Mouse (Mus musculus): Measurements from ENCODE around the gene Slc5a1. TPM values are rescaled to one million over a fixed set of nuclear protein-coding genes. Genes with fewer than 3 reads are reported as not detected.
A peak's percentile ranks its signal among the peaks of the same experiment; 100 is the strongest.

The Slc5a1 gene
- polyA plus RNA-seq, 1 experiment from 2014 or later, result 6.6 TPM

DNA sequence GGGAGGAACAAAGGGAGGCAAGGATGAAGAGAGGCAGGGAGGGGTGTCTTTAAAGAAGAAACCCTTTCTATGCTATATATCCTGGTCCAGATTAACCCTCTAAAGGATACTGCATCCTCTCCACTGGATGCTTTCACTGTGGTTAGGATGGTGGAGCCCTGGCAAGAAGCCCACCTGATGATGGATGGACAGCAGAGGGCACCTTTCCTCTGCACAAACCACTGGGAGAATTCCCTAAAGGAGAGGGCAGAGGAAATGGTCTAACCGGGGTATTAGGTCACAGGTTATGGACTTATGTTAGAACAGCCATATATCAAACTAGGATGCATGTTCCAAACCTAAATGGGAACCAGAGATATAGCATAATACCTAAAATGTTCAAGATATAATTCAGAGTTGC, 96.1 kb downstream of the Slc5a1 start:
- Histone ChIP-seq H3K27ac (replicated peaks) (no peak overlapping the region), H3K36me3 (ENCODE audit: control insufficient read depth, insufficient read depth, low read length) (no peaks in the 10 kb centered on the region), H3K4me1 (replicated peaks; ENCODE audit: control insufficient read depth, insufficient read depth) (no peaks in the 10 kb centered on the region), H3K9ac (ENCODE audit: low read length) (no peak overlapping the region), H3K4me3 (ENCODE audit: low read depth, low read length) (no peak overlapping the region), H3K27me3 (ENCODE audit: control insufficient read depth, insufficient read depth, low read length) (no peaks in the 10 kb centered on the region), H3K4me2 (replicated peaks; ENCODE audit: low read depth) (no peak overlapping the region), H3K9me3 (ENCODE audit: control insufficient read depth, low read length) (no peaks in the 10 kb centered on the region)
- TF ChIP-seq EP300 (optimal IDR thresholded peaks at IDR 0.05), result no peak
- TF ChIP-seq CTCF (IDR thresholded peaks at IDR 0.05; ENCODE audit: low read depth), result no peak
- no peak for ATAC-seq (ENCODE audit: low FRiP score, low TSS enrichment)
- DNase-seq (ENCODE audit: low spot score), result no peak
- 48% methylated on average over 1 of the region's 1 CpGs for WGBS

GRCm38 (mm10) chr5:33201697-33202096, 97.7 kb downstream of the Slc5a1 start:
- Histone ChIP-seq H3K4me1 (replicated peaks; ENCODE audit: control insufficient read depth, insufficient read depth) (no peaks in the 10 kb centered on the region), H3K27ac (replicated peaks) (no peak overlapping the region), H3K9me3 (ENCODE audit: control insufficient read depth, low read length) (no peaks in the 10 kb centered on the region), H3K4me3 (ENCODE audit: low read depth, low read length) (no peak overlapping the region), H3K27me3 (ENCODE audit: control insufficient read depth, insufficient read depth, low read length) (no peaks in the 10 kb centered on the region), H3K36me3 (ENCODE audit: control insufficient read depth, insufficient read depth, low read length) (no peaks in the 10 kb centered on the region), H3K4me2 (replicated peaks; ENCODE audit: low read depth) (no peak overlapping the region), H3K9ac (ENCODE audit: low read length) (no peak overlapping the region)
- 50% methylated on average over 13 of the region's 13 CpGs for WGBS
- ATAC-seq (ENCODE audit: low FRiP score, low TSS enrichment), result no peak
- no peak for DNase-seq (ENCODE audit: low spot score)
- TF ChIP-seq EP300 (optimal IDR thresholded peaks at IDR 0.05), result no peak
- TF ChIP-seq CTCF (IDR thresholded peaks at IDR 0.05; ENCODE audit: low read depth), result no peak

- DNase-seq (ENCODE audit: low spot score) (no peak), ATAC-seq (ENCODE audit: low FRiP score, low TSS enrichment) (no peak)
- Histone ChIP-seq H3K4me3 (ENCODE audit: low read depth, low read length) (no peak overlapping the region), H3K27ac (replicated peaks) (no peak overlapping the region), H3K9ac (ENCODE audit: low read length) (no peak overlapping the region), H3K36me3 (ENCODE audit: control insufficient read depth, insufficient read depth, low read length) (no peaks in the 10 kb centered on the region), H3K27me3 (ENCODE audit: control insufficient read depth, insufficient read depth, low read length) (no peaks in the 10 kb centered on the region), H3K4me2 (replicated peaks; ENCODE audit: low read depth) (no peak overlapping the region), H3K4me1 (replicated peaks; ENCODE audit: control insufficient read depth, insufficient read depth) (no peaks in the 10 kb centered on the region), H3K9me3 (ENCODE audit: control insufficient read depth, low read length) (no peaks in the 10 kb centered on the region)
- WGBS, result 73% methylated on average over 13 of the region's 13 CpGs
- TF ChIP-seq EP300 (optimal IDR thresholded peaks at IDR 0.05), result no peak
- TF ChIP-seq CTCF (IDR thresholded peaks at IDR 0.05; ENCODE audit: low read depth), result no peak
Observed at GRCm38 (mm10) chr5:33202516-33203170, 98.6 kb downstream of the Slc5a1 start.

DNA sequence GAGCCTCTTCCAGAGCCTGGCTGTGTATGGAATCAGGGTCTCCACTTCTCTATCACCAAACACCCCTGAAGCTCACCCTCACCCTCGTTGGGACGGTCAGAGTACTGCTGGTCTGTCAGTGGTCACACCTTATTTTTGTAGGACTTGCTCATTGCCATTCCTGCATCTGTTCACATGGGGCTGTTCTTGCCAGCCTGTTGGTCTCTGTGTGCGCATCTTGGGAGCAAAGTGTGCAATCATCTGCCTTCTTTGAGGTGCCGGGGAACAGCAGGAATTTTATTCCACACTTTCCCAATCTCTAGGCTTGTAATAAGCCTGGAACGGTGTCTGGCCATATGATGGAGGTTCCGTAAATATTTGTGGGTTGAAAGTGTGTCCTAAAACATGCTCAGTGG, 99.1 kb downstream of the Slc5a1 start:
- Histone ChIP-seq H3K27me3 (ENCODE audit: control insufficient read depth, insufficient read depth, low read length) (no peaks in the 10 kb centered on the region), H3K9me3 (ENCODE audit: control insufficient read depth, low read length) (no peaks in the 10 kb centered on the region), H3K36me3 (ENCODE audit: control insufficient read depth, insufficient read depth, low read length) (no peaks in the 10 kb centered on the region), H3K4me1 (replicated peaks; ENCODE audit: control insufficient read depth, insufficient read depth) (no peaks in the 10 kb centered on the region), H3K9ac (ENCODE audit: low read length) (no peak overlapping the region), H3K4me3 (ENCODE audit: low read depth, low read length) (no peak overlapping the region), H3K27ac (replicated peaks) (no peak overlapping the region), H3K4me2 (replicated peaks; ENCODE audit: low read depth) (no peak overlapping the region)
- no peak for TF ChIP-seq EP300 (optimal IDR thresholded peaks at IDR 0.05)
- TF ChIP-seq CTCF (IDR thresholded peaks at IDR 0.05; ENCODE audit: low read depth), result no peak
- ATAC-seq (ENCODE audit: low FRiP score, low TSS enrichment) (no peak), DNase-seq (ENCODE audit: low spot score) (no peak)
- WGBS, result 74% methylated on average over 6 of the region's 6 CpGs

GRCm38 (mm10) chr5:33203691-33204242, 99.7 kb downstream of the Slc5a1 start:
- 7% methylated on average over 9 of the region's 9 CpGs for WGBS
- H3K27ac ChIP-seq (replicated peaks), result 0 out of 2 replicates have a peak overlapping the region, but pooled peaks have one; percentile 30
- DNase-seq (ENCODE audit: low spot score) (peak; percentile 85), ATAC-seq (ENCODE audit: low FRiP score, low TSS enrichment) (peak; percentile 83)
- no peaks in the 10 kb centered on the region for H3K27me3 ChIP-seq (ENCODE audit: control insufficient read depth, insufficient read depth, low read length)
- H3K4me1 ChIP-seq (replicated peaks; ENCODE audit: control insufficient read depth, insufficient read depth), result no peaks in the 10 kb centered on the region
- no peak overlapping the region for H3K4me3 ChIP-seq (ENCODE audit: low read depth, low read length)
- no peaks in the 10 kb centered on the region for H3K36me3 ChIP-seq (ENCODE audit: control insufficient read depth, insufficient read depth, low read length)
- no peak overlapping the region for H3K9ac ChIP-seq (ENCODE audit: low read length)
- TF ChIP-seq CTCF (IDR thresholded peaks at IDR 0.05; ENCODE audit: low read depth), result peak; percentile 99
- no peak for TF ChIP-seq EP300 (optimal IDR thresholded peaks at IDR 0.05)
- peak overlapping the region; percentile 21; the same call in 1 of the 2 replicates for H3K4me2 ChIP-seq (replicated peaks; ENCODE audit: low read depth)
- H3K9me3 ChIP-seq (ENCODE audit: control insufficient read depth, low read length), result no peaks in the 10 kb centered on the region

GRCm38 (mm10) chr5:33204284-33204683, 100.3 kb downstream of the Slc5a1 start:
- Histone ChIP-seq H3K27ac (replicated peaks) (no peak overlapping the region), H3K4me2 (replicated peaks; ENCODE audit: low read depth) (no peak overlapping the region), H3K9me3 (ENCODE audit: control insufficient read depth, low read length) (no peaks in the 10 kb centered on the region), H3K4me3 (ENCODE audit: low read depth, low read length) (no peak overlapping the region), H3K9ac (ENCODE audit: low read length) (no peak overlapping the region), H3K4me1 (replicated peaks; ENCODE audit: control insufficient read depth, insufficient read depth) (no peaks in the 10 kb centered on the region), H3K36me3 (ENCODE audit: control insufficient read depth, insufficient read depth, low read length) (no peaks in the 10 kb centered on the region), H3K27me3 (ENCODE audit: control insufficient read depth, insufficient read depth, low read length) (no peaks in the 10 kb centered on the region)
- no peak for TF ChIP-seq CTCF (IDR thresholded peaks at IDR 0.05; ENCODE audit: low read depth)
- no peak for TF ChIP-seq EP300 (optimal IDR thresholded peaks at IDR 0.05)
- WGBS, result 63% methylated on average over 7 of the region's 7 CpGs
- no peak for DNase-seq (ENCODE audit: low spot score)
- no peak for ATAC-seq (ENCODE audit: low FRiP score, low TSS enrichment)
